Mouse (Mus musculus): ENCODE measurements around the gene Prame. TPM values are rescaled to one million over a fixed set of nuclear protein-coding genes. Genes with fewer than 3 reads are reported as not detected.
"Not testable (repeated sequence)": the region's sequence is repeated elsewhere in the genome, so short reads cannot be mapped to it uniquely, and the experiment has no call there.

The Prame gene
- polyA plus RNA-seq (2015; fragmentation: Nextera tagmentation; extraction: Ambion mirVana) = not detected in 2 replicates

DNA sequence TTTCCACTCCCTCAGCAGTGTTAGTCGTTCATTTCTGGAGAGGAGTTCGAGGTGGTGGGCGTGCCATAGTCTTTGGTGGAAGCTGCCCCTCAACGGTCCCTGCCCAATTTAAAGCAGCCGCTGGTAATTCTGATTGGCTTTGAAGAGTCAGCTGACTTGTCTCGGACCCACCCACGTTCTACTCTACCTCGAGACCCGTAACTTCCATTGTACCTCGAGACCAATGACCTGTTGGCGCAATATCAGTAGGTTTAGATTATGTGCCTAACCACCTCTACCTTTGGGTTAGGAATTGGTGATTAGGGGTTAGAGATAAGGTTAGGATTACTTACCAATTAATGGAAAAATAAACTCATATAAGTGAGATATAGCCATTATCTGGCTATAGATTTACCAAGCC is at the start of gene Prame:
Gene Prame (minus strand): TSS at position 101 of the 400 bp plus-strand sequence.
- no peak for ATAC-seq (ENCODE audit: low FRiP score, low TSS enrichment)
- WGBS = 90% methylated on average over 11 of the region's 11 CpGs
- no peaks in the 10 kb centered on the region for H3K4me1 ChIP-seq (ENCODE audit: insufficient read depth, low read length)
- no peak within 1 kb of the TSS for H3K4me2 ChIP-seq (replicated peaks; ENCODE audit: low read depth, low read length)
- no peaks in the 10 kb centered on the region for H3K27me3 ChIP-seq (ENCODE audit: insufficient read depth, low read length)
- no peaks in the 10 kb centered on the region for H3K9me3 ChIP-seq (ENCODE audit: low read length)
- no peaks in the 10 kb centered on the region for H3K36me3 ChIP-seq (ENCODE audit: insufficient read depth, low read length)
- H3K27ac ChIP-seq (ENCODE audit: low read length) = no peak within 1 kb of the TSS
- H3K9ac ChIP-seq (replicated peaks; ENCODE audit: low read length) = no peak within 1 kb of the TSS
- no peak within 1 kb of the TSS for H3K4me3 ChIP-seq (ENCODE audit: low read length)

DNA sequence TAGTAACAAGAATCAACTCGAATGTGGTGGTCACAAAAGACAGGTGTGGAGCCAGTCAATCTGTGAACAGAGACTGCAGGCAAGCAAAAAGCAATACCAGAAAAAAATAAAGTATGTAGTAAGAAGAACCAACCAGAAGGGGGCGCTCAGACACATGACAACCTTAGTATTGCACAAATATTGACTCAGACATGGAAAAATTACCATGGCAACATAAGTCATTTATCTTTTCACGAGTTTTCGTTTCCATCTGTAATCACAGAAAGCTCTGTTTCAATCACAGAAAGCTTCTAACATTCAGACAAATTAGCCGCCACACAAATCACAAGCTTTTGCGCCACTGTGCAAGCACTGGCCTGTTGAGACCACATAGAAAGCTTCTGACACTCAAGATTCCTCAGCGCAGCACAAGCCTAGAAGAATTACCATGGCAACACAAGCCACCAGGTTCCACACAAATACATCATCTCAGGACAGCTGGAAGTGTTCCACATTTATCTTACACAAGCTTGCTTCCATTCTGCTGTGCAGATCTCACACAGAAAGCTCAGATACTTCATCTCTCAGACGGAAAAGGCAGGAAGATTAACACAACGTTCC is 24.8 kb upstream of the Prame start:
- Histone ChIP-seq H3K9me3 (ENCODE audit: low read length) (no peaks in the 10 kb centered on the region), H3K9ac (replicated peaks; ENCODE audit: low read length) (no peak overlapping the region), H3K27me3 (ENCODE audit: insufficient read depth, low read length) (peaks cover 4% of the 10 kb centered on the region; the same call in 1 of the 2 replicates), H3K4me2 (replicated peaks; ENCODE audit: low read depth, low read length) (no peak overlapping the region), H3K36me3 (ENCODE audit: insufficient read depth, low read length) (no peaks in the 10 kb centered on the region), H3K4me3 (ENCODE audit: low read length) (no peak overlapping the region), H3K4me1 (ENCODE audit: insufficient read depth, low read length) (no peaks in the 10 kb centered on the region), H3K27ac (ENCODE audit: low read length) (no peak overlapping the region)
- ATAC-seq (ENCODE audit: low FRiP score, low TSS enrichment) = no peak
- 51% methylated on average over 9 of the region's 9 CpGs for WGBS

DNA sequence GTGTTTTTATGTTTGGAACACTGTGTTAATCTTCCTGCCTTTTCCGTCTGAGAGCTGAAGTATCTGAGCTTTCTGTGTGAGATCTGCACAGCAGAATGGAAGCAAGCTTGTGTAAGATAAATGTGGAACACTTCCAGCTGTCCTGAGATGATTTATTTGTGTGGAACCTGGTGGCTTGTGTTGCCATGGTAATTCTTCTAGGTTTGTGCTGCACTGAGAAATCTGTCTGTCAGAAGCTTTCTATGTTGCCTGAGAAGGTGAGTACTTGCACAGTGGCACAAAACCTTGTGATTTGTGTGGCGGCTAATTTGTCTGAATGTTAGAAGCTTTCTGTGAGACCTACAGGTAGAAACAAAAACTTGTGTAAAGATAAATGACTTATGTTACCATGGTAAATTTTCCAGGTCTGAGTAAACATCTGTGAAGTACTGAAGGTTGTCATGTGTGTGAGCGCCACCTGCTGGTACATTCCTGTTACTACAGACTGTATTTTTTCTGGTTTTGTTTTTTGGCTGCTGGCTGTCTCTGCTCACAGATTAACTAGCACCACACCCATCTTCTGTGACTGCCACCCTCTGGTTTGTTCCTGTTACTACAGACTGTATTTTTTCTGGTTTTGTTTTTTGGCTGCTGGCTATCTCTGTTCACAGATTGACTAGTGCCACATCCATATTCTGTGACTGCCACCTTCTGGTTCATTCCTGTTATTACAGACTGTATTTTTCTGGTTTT is 26.0 kb downstream of the Prame start:
- H3K36me3 ChIP-seq (ENCODE audit: insufficient read depth, low read length); H3K27me3 ChIP-seq (ENCODE audit: insufficient read depth, low read length); H3K9ac ChIP-seq (replicated peaks; ENCODE audit: low read length); ATAC-seq (ENCODE audit: low FRiP score, low TSS enrichment); H3K4me3 ChIP-seq (ENCODE audit: low read length); H3K27ac ChIP-seq (ENCODE audit: low read length); H3K4me1 ChIP-seq (ENCODE audit: insufficient read depth, low read length); H3K9me3 ChIP-seq (ENCODE audit: low read length); H3K4me2 ChIP-seq (replicated peaks; ENCODE audit: low read depth, low read length): not testable (repeated sequence)
- 57% methylated on average over 3 of the region's 3 CpGs for WGBS

DNA sequence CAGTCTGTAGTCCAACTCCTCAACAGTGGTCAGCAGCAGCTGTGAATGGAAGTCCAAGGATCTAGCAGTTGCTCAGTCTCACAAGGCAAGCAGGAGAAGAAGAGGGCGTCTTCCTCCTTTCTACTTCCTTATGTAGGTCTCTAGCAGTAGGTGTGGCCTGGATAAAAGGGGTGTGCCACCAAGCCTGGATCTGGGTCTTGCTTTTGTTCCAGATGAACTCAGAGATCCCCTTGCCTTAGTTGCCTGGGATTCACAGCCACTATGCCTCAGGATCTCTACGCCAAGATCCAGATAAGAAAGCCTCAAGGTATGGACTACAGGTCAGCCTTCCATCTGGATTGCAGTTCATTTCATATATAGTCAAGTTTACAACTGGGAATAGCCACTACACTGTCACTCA is 28.8 kb downstream of the Prame start, which contains the start of gene Nxf7:
Gene Nxf7 (minus strand): TSS at position 101 of the 400 bp plus-strand sequence.
- H3K4me2 ChIP-seq (replicated peaks; ENCODE audit: low read depth, low read length) = no peak within 1 kb of the TSS
- no peaks in the 10 kb centered on the region for H3K36me3 ChIP-seq (ENCODE audit: insufficient read depth, low read length)
- no peak within 1 kb of the TSS for H3K4me3 ChIP-seq (ENCODE audit: low read length)
- WGBS = 82% methylated on average over 2 of the region's 2 CpGs
- H3K9ac ChIP-seq (replicated peaks; ENCODE audit: low read length) = no peak within 1 kb of the TSS
- peaks cover 10% of the 10 kb centered on the region; the same call in 1 of the 2 replicates for H3K9me3 ChIP-seq (ENCODE audit: low read length)
- H3K27me3 ChIP-seq (ENCODE audit: insufficient read depth, low read length) = no peaks in the 10 kb centered on the region; the same call in 1 of the 2 replicates
- no peak within 1 kb of the TSS for H3K27ac ChIP-seq (ENCODE audit: low read length)
- no peaks in the 10 kb centered on the region for H3K4me1 ChIP-seq (ENCODE audit: insufficient read depth, low read length)
- ATAC-seq (ENCODE audit: low FRiP score, low TSS enrichment) = no peak

DNA sequence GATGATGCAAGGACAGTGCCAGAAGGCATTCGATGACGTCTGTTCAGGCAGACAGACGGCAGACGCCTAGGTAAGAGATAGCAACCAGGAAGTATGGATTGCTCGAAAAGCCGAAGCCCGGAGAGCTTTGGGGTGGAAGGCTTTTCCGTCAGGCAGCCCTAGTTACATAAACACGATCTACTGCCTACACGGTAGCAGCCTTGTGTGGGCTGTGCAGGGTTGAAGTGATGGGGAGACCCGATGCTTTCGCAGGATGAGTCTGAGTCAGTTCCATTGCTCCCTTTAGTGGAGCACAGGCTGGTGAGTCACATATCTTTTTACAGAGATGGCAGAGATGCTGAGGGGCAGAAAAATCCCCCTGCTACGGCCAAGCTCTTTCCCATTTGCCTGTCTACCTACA is 29.4 kb downstream of the Prame start:
- no peak overlapping the region for H3K4me3 ChIP-seq (ENCODE audit: low read length)
- ATAC-seq (ENCODE audit: low FRiP score, low TSS enrichment) = no peak
- H3K27me3 ChIP-seq (ENCODE audit: insufficient read depth, low read length) = no peaks in the 10 kb centered on the region; the same call in 1 of the 2 replicates
- H3K27ac ChIP-seq (ENCODE audit: low read length) = no peak overlapping the region
- H3K9ac ChIP-seq (replicated peaks; ENCODE audit: low read length) = no peak overlapping the region
- H3K4me1 ChIP-seq (ENCODE audit: insufficient read depth, low read length) = no peaks in the 10 kb centered on the region
- peaks cover 10% of the 10 kb centered on the region; the same call in 1 of the 2 replicates for H3K9me3 ChIP-seq (ENCODE audit: low read length)
- no peaks in the 10 kb centered on the region for H3K36me3 ChIP-seq (ENCODE audit: insufficient read depth, low read length)
- WGBS = 76% methylated on average over 13 of the region's 13 CpGs
- H3K4me2 ChIP-seq (replicated peaks; ENCODE audit: low read depth, low read length) = no peak overlapping the region

DNA sequence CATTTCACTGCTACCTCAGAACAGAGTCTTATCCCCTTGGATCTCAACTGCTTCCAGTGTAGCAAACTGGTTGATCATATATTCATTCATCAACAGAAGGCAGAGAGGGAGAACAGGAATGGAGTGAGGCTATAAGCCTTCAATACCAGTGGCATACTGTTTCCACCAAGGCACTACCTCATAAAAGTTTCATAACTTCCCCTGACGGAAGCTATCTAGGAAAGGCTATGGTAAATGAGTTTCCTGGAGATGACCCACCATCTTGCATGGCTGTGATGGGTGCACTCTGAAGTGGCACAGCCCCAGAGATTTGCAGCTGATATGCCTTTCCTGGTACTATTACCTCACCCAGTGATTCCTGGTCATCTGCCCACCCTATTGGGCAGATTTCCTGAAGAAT is 51.1 kb downstream of the Prame start:
- ATAC-seq (ENCODE audit: low FRiP score, low TSS enrichment) = no peak
- no peaks in the 10 kb centered on the region for H3K9me3 ChIP-seq (ENCODE audit: low read length)
- no peaks in the 10 kb centered on the region; the same call in 1 of the 2 replicates for H3K27me3 ChIP-seq (ENCODE audit: insufficient read depth, low read length)
- 96% methylated on average over 1 of the region's 1 CpGs for WGBS
- no peak overlapping the region for H3K27ac ChIP-seq (ENCODE audit: low read length)
- no peaks in the 10 kb centered on the region for H3K36me3 ChIP-seq (ENCODE audit: insufficient read depth, low read length)
- no peak overlapping the region for H3K4me2 ChIP-seq (replicated peaks; ENCODE audit: low read depth, low read length)
- no peak overlapping the region for H3K9ac ChIP-seq (replicated peaks; ENCODE audit: low read length)
- H3K4me1 ChIP-seq (ENCODE audit: insufficient read depth, low read length) = no peaks in the 10 kb centered on the region
- H3K4me3 ChIP-seq (ENCODE audit: low read length) = no peak overlapping the region

DNA sequence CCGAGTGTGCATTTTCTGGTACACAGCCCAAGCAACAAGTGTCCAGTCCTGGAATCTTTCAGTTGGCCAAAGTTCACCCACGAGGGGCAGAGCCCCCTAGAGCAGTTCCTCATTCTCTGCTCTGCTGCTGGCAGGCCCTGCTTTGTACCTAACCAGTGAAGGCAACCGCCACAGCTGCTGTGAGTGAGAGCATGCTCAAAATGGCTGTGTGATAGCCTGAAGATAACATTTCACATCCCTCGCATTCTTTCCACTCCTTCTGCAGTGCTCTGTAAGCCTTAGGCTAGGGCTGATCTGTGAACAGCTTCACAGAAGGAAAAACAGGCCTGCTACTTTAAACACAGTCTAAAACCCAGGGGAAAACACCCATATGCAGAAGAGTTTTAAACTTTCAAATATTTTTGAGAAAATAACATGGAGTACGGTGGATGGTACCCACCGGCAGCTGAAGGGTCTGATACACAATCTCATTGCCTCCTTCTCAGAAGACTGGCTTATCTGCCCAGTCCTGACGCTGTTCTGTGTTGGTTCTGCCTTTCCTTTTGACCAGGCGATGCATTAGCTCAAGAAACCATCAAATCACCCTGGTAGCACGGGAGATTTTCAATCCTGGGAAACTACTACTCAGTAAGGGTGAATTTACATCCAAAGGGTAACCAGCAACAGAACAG is 52.4 kb downstream of the Prame start:
- not testable (repeated sequence) for H3K27me3 ChIP-seq (ENCODE audit: insufficient read depth, low read length); H3K4me1 ChIP-seq (ENCODE audit: insufficient read depth, low read length); H3K4me3 ChIP-seq (ENCODE audit: low read length); H3K9me3 ChIP-seq (ENCODE audit: low read length); H3K9ac ChIP-seq (replicated peaks; ENCODE audit: low read length); H3K36me3 ChIP-seq (ENCODE audit: insufficient read depth, low read length); H3K27ac ChIP-seq (ENCODE audit: low read length)
- H3K4me2 ChIP-seq (replicated peaks; ENCODE audit: low read depth, low read length) = 0 out of 2 replicates have a peak overlapping the region, but pooled peaks have one; percentile 4
- peak; percentile 77 for ATAC-seq (ENCODE audit: low FRiP score, low TSS enrichment)
- 66% methylated on average over 9 of the region's 9 CpGs for WGBS

DNA sequence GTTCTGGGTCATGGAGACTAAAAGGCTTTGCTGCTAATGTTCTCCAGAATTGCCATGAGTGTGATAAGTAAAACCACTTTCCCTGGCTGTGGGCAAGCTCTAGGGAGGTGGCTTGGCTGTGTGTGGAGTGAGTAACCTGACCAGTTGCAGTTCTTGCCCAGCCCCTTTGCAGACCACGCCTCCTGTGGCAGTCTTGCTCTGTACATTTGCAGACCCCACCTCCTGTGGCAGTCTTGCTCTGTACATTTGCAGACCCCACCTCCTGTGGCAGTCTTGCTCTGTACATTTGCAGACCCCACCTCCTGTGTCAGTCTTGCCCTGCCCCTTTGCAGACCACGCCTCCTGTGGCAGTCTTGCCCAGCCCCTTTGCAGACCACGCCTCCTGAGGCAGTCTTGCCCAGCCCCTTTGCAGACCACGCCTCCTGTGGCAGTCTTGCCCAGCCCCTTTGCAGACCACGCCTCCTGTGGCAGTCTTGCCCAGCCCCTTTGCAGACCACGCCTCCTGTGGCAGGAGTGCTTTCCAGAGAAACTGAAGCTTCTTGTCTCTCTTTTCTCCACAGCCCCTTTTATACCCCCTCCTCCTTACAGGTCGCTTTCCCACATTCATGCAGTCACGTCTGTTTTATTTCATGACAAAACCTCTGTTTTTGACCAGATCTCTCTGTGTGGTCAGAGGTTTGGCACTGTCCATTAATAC is 53.1 kb downstream of the Prame start:
- not testable (repeated sequence) for H3K4me1 ChIP-seq (ENCODE audit: insufficient read depth, low read length); H3K9ac ChIP-seq (replicated peaks; ENCODE audit: low read length); H3K27ac ChIP-seq (ENCODE audit: low read length); H3K4me3 ChIP-seq (ENCODE audit: low read length); H3K27me3 ChIP-seq (ENCODE audit: insufficient read depth, low read length); H3K36me3 ChIP-seq (ENCODE audit: insufficient read depth, low read length); H3K9me3 ChIP-seq (ENCODE audit: low read length)
- H3K4me2 ChIP-seq (replicated peaks; ENCODE audit: low read depth, low read length) = 0 out of 2 replicates have a peak overlapping the region, but pooled peaks have one; percentile 4
- WGBS = 29% methylated on average over 8 of the region's 8 CpGs
- ATAC-seq (ENCODE audit: low FRiP score, low TSS enrichment) = peak; percentile 89

DNA sequence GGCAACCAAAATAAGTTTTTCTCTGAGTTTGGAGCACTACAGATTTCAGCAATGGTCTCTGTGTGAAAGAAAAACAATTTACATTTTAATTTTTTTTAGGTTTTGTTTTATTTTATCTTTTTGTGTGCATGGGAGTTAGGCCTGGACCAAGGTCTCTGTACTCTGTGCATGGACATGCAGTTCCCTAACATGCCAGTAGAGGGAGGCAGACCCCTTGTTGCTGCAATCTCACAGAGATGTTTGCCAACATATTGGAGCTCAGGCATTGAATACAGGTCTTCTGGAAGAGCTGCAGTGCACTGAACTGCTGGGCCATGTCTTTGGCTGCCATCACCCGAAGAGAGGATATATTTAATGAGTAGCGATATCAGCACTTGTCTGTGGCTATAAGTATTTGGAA is 58.0 kb downstream of the Prame start:
- not testable (repeated sequence) for H3K4me3 ChIP-seq (ENCODE audit: low read length); H3K4me1 ChIP-seq (ENCODE audit: insufficient read depth, low read length); H3K27me3 ChIP-seq (ENCODE audit: insufficient read depth, low read length); H3K9me3 ChIP-seq (ENCODE audit: low read length); H3K9ac ChIP-seq (replicated peaks; ENCODE audit: low read length); H3K36me3 ChIP-seq (ENCODE audit: insufficient read depth, low read length); H3K4me2 ChIP-seq (replicated peaks; ENCODE audit: low read depth, low read length); H3K27ac ChIP-seq (ENCODE audit: low read length)
- WGBS = no CpG with 5 or more reads among the region's 2 CpGs
- ATAC-seq (ENCODE audit: low FRiP score, low TSS enrichment) = peak; percentile 76; the same call in 1 of the 2 replicates

Measured in kidney, embryonic 16.5 days (tissue).